Mouse (Mus musculus): Measurements from ENCODE around the gene 4930486L24Rik. TPM values are rescaled to one million over a fixed set of nuclear protein-coding genes. Genes with fewer than 3 reads are reported as not detected.

Gene 4930486L24Rik
- polyA plus RNA-seq, 1 experiment from 2014 or later = not detected

Other genes with a start within 250 kb of the 4930486L24Rik start
- not detected in 2 replicates for gene BC051665, start 78.1 kb downstream of the 4930486L24Rik start, polyA plus RNA-seq (2014; fragmentation: Nextera tagmentation; extraction: Ambion mirVana)
- gene Ctsll3, start 61.6 kb downstream of the 4930486L24Rik start, polyA plus RNA-seq (2014; fragmentation: Nextera tagmentation; extraction: Ambion mirVana) = not detected in 2 replicates
- gene Gm49392, start 32.4 kb upstream of the 4930486L24Rik start, polyA plus RNA-seq (2014; fragmentation: Nextera tagmentation; extraction: Ambion mirVana) = 0.31 and 0.49 TPM in 2 replicates
- gene Ctla2b, start 33.0 kb upstream of the 4930486L24Rik start, polyA plus RNA-seq (2014; fragmentation: Nextera tagmentation; extraction: Ambion mirVana) = 1.7 and 2.6 TPM in 2 replicates
- gene Tpbpb, start 40.4 kb upstream of the 4930486L24Rik start, polyA plus RNA-seq (2014; fragmentation: Nextera tagmentation; extraction: Ambion mirVana) = not detected in 2 replicates
- not detected in 2 replicates for gene Gm49393, start 71.1 kb upstream of the 4930486L24Rik start, polyA plus RNA-seq (2014; fragmentation: Nextera tagmentation; extraction: Ambion mirVana)
- 0.80 and 1.8 TPM in 2 replicates for gene Gm49391, start 72.1 kb upstream of the 4930486L24Rik start, polyA plus RNA-seq (2014; fragmentation: Nextera tagmentation; extraction: Ambion mirVana)
- gene Ctla2a, start 72.2 kb upstream of the 4930486L24Rik start, polyA plus RNA-seq (2014; fragmentation: Nextera tagmentation; extraction: Ambion mirVana) = 14.7 and 16.7 TPM in 2 replicates
- not detected in 2 replicates for gene Tpbpa, start 77.5 kb upstream of the 4930486L24Rik start, polyA plus RNA-seq (2014; fragmentation: Nextera tagmentation; extraction: Ambion mirVana)
- not detected in 2 replicates for gene Ctsj, start 141.5 kb upstream of the 4930486L24Rik start, polyA plus RNA-seq (2014; fragmentation: Nextera tagmentation; extraction: Ambion mirVana)
- gene Ctsq, start 176.2 kb upstream of the 4930486L24Rik start, polyA plus RNA-seq (2014; fragmentation: Nextera tagmentation; extraction: Ambion mirVana) = not detected in 2 replicates